Mouse (Mus musculus) kidney, postnatal 10 days (tissue): ENCODE results near the gene Clmp.
A peak's percentile ranks its signal among the peaks of the same experiment; 100 is the strongest.
"Not testable (repeated sequence)": the region's sequence is repeated elsewhere in the genome, so short reads cannot be mapped to it uniquely, and the experiment has no call there.

Experiments used
- DNase-seq: peaks from one replicate; pipeline ENCODE4 v3.0.0; 2021; ENCODE audit warnings: mixed read lengths

The Clmp gene

DNA sequence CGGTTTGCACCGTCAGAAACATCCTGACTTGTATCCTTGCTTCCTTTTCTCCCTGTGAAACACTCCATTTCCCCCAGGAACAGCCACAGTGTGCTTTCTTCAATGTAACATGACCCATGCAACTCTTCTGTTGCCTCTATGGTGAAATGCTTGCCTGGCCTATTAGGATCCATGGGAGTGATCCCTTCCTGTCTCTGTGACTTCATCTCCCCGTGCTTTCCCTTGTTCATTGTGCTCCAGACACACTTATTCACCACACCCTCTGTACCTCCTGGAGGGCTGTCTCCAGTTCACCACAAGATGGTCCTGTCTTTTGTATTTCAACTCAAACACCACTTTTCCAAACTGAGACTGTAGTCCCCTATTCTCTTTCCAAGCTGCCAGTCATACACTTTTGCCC lies 94.3 kb downstream of the Clmp start:
- DNase-seq = no peak

DNA sequence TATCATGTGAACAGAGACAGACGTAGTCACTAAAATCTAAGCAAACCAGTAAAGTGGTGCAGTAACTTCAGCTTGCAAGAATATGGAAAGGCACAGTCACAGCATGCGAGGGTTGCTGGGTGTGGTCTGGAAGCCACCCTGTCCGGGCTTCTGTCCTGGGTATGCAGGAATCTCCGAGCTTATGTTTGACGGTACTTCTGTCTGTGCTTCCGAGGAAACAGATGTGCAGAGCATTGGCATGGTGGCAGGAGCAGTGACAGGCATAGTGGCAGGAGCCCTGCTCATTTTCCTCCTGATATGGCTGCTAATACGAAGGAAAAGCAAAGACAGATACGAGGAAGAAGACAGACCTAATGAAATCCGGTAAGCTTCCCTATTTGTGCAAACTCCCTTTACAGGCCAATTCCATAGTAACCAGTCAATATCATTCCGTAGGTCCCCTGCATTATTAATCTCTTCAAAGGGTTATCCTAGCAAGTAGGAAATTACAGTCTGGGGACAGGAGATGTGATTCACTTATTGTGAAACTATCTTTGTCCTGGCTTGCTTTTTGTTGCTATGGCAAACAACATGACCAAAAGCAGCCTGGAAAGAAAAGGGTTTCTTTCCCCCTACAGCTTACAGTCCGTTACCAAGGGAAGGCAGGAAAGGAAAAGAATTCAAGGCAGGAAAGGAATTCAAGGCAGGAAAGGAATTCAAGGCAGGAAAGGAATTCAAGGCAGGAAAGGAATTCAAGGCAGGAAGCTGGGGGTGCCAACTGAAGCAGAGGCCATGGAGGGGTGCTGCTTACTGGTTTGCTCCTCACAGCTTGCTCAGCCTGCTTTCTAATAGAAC lies 95.3 kb downstream of the Clmp start:
- DNase-seq = peak; percentile 35

DNA sequence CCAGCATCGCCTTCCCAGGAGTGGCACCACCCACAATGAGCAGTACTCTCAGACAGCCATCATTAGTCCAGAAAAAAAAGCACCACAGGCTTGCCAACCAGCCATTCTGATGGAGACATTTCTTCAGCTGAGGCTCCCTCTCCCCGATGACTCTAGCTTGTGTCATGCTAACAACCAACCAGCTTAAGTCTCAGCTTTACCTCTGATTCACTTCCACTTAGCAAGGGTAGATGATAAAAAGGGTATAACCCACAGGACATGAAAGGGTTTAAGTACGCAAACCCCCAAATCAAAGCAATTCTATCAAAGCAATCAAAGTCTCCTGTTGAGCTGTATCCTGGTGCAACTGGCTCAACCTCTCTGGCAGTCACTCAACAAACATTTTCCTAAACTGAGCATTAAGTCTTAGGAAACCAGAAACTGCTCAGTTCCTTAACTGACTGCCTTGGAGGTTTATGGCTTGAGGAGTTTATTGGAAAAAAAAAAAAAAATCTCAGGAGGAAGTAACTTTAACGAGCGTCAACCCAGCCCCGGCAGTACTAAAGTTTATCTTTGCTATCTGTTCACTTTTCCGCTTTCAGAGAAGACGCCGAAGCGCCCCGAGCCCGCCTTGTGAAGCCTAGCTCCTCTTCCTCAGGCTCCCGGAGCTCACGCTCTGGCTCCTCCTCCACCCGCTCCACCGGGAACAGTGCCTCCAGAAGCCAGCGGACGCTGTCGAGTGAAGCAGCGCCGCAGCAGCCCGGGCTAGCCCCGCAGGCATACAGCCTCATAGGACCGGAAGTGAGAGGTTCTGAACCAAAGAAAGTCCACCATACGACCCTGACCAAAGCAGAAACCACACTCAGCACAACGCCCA lies 96.2 kb downstream of the Clmp start:
- peak; percentile 74 for DNase-seq

DNA sequence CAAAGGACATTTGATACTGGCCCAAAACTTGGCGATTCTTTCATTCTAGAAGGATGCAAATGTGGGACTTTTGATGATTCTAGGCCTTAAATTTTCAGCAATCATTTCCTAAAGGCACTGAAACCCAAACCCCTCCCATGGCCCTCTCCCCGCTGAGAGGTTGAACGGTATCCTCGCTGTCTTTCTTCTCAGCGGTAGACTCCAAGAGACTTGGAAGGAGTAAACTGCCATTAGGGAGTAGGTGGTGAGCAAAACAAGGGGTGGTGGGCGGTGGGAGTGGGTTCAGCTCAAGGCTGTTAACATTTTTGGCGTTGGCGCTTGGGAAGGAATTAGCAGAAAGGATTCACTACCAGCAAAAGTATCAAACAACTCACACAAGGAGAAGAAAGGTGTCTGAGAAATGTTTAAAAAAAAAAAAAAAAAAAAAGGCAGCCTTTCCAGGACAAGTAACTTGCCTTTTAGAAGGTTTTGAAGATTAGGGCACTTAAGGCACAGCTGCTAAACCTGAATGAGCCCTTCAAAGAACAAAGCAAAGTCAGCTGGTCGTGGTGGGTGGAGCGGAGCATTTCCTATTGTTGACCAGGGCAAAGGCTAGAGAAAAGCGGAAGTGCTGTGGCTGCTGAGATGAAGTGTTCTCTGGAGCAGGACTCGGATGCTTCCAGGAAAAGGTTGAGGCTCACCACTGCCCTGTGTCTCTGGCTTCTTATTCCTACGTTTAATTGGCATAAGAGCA lies 98.0 kb downstream of the Clmp start:
- peak; percentile 75 for DNase-seq

DNA sequence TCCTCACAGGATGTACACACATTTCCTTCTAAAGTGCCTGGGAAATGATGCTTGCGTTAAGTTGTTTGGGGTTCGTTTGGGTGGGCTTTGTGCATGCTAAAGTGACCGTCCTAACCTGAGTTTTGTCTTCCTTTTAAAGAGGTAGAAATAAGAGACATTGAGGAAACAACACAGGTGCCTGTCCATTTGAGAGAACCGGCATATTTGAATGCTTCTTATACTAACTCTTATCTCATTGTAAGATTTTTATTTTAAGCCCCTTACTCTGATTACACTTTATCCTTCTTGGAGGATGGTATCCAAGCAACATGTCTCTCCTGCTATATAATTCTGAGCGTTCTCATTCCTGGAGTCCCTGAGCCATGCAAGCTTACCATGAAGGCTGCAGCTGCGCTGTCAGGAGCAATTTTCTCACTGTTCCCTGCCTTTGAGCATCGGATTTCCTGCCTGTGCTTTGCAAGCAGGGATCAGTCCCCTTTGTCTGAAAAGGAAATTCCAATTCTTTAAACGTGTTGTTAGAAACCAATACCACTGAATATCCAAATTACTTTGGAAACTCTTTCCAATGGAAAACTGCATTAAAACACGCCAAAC lies 98.7 kb downstream of the Clmp start:
- no peak for DNase-seq

DNA sequence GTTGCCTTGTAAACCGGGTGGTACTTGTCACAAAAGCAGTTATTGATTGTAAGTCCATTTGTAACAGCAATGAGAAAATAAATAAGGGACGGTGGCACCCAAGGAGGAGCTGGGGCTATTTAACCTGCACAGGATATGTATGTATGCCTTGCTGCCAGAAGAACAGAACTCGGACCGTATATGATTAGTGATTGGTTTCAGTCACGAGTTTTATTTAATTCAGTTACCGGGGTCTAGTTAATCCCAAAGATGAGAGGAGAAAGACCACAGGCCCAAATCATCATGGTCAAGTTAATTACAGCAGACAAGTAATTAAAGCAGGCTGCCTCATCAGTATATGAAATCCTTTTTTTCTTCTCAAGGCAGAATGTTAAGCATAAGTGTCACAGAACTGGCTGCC lies 99.7 kb downstream of the Clmp start:
- DNase-seq = no peak

DNA sequence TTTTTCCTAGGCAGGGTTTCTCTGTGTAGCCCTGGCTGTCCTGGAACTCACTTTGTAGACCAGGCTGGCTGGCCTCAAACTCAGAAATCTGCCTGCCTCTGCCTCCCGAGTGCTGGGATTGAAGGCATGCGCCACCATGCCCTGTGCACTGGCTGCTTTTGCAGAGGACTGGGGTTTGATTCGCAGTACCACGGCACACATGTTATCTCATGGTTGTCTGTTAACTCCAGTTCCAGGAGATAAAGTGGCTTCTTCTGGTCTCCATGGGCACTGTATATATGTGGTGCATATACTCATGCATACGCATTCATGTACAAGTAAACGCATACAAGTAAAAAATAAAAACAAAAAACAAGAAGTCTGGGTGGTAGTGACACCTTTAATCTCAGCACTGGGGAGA lies 101.1 kb downstream of the Clmp start:
- not testable (repeated sequence) for DNase-seq

DNA sequence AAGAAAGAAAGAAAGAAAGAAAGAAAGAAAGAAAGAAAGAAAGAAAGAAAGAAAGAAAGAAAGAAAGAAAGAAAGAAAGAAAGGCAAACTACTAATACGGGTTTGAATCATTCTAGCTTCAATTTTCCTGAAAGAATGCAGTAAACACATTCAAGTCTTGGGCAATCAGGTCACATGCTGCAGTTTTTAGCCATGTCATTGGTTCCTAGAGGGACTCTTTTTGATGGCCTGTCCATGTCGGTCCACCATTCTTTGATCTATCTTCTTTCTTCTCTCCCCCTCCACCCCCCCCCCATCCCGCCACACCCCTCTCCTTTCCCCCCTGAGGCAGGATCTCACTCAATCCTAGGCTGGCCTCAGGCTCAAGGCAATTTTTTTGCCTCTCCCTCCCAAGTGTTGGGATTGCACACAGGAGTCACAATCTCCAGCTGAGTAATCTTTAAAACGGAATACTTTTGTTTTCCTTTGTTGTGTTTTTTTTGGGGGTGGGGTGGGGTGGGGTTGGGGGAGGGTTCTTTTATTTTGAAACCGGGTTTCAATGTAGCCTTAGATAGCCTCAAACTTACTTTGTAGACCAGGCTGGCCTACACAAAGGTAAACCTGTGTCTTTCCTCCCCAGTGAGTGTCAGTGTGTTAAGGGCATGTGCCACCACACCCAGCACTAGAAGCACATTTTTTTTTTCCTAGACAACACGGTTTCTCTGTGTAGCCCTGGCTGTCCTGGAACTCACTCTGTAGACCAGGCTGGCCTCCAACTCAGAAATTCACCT lies 106.3 kb downstream of the Clmp start:
- no peak for DNase-seq

DNA sequence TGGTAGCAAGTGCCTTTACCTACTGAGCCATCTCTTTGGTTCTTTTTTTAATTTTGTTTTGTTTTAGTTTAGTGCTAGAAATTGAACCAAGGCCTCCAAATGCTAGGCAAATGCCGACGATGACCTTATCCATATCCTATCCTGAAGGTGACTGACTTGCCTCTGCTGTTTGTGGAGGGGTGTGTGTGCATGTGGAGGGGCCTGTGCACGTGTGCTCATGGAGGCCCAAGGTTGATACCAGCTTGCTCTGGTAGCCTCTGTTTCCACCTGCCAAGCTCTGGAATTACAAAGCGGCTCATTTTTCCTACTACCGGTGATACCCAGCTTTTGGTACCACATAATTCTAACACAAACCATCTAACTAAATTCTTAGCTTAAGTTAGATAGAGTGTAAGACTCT lies 107.8 kb downstream of the Clmp start:
- no peak for DNase-seq

DNA sequence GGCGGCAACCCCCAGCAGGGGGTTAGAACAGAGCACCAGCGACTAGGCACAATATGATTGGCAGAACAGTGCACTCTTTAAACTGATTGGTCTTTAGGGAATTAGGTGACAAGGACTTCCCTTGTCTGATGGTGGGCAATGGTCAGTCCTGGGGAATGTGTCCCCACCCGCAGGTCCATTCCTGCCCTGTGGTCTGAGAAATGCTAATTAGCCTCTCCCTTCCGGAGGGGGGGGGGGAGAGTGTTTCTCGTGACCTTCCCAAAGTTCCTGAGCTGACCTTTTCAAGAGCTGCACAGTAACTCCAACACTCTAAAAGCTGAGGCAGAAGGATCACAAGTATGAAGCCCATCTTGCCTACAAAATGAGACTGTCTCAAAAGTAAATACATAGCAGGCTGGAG lies 108.5 kb downstream of the Clmp start:
- no peak for DNase-seq

DNA sequence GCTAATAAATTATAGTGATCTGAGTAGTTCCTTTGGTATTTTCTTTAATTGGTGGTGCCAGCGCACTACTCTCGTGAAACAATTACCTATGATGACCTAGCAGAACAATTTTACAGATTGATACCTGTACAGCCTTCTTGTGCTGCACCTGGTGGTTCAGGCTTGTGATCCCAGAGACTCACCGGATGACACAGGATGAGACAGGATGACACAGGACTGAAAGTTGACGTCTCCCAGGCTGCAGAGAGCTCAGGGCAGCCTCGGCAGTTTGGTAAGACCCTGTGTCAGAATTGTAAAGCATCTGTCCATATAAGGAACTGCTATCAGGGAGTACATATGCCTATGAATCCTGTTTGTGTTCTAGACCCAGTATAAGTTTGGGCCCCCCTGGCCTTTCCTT lies 109.2 kb downstream of the Clmp start:
- DNase-seq = no peak

DNA sequence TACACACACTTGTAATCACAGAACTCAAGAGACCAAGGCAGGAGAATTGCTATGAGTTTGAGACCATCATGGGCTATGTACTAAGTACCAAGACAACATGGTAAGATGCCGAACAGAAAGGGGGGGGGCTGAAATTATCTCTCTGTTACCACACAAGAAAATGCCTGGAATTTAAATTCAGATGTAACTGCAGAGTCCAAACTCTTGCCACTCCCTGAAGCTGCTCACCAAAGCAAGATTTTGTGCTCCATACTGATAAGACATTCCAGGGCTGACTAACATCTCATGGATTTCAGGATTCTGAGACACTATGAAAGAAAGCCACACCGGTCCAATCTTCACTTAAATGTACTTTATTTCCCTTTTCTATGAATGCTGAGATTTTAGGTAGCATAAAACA lies 109.8 kb downstream of the Clmp start:
- DNase-seq = no peak

DNA sequence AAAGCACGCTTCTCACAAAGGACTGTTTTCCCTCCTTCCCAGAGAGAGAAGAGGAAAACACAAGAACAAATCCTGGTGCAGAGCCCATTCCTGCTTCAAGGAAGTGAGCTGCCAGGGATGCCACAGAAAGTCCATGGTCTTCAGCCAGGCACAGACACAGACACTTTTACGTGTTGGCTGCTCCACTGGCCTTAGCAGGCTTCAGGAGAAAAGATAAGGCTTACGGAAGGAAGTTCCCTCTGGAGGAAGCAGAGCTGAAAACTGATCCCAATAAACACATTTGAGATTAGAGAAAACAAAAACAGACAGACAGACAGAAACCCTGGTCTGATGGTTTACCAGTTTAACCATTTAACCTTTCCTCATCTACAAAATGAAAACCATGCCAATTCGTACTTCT lies 110.3 kb downstream of the Clmp start:
- no peak for DNase-seq

DNA sequence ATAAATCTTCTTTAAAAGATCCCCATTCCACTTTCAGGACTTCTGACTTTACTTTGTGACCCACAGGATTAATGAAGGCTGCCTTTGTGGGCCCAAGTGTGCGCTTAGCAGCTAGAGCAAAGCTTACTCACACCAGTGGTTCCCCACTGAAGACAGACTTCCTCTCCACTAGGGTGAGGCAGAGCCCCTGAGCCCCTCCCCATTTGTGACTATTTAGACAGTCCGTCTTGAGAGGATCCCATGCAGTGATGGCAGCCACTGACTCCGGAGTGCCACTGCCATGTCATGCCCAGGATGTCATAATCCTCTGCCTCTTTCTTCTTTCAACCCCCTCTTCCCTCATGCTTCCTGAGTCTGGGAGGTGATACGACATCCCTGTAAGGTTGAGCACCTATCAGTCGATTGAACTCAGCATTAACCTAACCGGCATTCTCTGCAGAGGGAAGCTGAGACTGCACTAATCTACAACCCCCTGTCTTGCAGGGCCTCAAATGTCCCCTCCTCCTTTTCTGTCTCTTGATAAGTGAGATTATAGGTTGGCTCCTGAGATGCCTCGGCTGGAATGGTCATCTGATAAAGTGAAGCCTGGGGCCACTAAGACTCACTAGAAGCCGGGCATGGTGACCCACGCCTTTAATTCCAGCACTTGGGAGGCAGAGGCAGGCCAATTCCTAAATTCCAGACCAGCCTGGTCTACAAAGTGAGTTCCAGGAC lies 112.6 kb downstream of the Clmp start:
- DNase-seq = no peak

DNA sequence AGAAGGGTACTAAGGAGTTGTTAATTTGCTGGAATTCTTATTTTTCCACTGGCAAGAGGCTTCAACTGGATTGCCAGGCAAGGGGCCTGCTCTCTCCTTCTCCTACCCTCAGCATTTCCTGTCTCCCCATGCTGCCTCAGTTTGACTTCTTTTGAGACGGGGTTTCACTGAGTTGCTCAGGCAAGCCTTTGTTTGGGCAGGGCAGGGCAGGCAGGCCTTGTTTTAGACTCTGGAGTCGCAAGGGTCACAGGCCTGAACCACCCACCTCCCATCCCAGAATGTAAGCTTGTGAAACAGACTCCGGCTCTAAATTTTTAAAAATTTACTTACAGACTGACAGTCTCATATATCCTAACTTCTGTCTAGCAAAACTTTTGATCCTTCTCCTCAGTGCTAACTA lies 113.3 kb downstream of the Clmp start:
- peak; percentile 21 for DNase-seq

DNA sequence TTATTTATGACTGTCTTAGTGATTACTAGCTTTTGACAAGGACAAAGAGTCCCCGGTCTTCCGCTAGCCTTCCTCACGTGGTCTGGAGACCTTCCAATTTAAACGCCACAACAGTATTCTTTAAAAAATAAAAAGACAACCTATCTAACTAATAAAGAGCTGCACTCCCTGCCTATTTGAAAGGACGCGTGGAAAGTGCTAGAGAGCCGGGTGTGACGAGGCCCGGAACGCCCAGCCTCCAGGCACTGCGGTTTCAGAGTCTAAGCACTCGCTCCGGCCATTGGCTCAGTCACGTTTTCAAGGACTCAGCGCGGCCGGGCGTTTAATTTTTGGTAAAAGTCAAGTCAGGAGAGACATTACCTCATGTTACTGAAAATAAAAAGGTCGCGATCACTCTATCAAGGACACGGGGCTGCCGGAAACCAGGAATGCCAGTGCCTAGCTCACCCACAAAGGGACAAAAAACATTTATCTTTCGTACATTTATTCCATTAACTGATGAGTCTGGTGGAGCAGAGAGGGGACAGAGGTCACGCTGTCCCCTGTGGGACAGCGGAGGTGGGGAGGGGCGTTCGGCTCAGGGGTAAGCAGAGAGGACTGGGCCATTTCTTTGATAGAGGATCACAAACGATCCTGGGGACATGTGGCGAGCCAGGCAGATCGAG lies 114.2 kb downstream of the Clmp start:
- peak; percentile 87 for DNase-seq

DNA sequence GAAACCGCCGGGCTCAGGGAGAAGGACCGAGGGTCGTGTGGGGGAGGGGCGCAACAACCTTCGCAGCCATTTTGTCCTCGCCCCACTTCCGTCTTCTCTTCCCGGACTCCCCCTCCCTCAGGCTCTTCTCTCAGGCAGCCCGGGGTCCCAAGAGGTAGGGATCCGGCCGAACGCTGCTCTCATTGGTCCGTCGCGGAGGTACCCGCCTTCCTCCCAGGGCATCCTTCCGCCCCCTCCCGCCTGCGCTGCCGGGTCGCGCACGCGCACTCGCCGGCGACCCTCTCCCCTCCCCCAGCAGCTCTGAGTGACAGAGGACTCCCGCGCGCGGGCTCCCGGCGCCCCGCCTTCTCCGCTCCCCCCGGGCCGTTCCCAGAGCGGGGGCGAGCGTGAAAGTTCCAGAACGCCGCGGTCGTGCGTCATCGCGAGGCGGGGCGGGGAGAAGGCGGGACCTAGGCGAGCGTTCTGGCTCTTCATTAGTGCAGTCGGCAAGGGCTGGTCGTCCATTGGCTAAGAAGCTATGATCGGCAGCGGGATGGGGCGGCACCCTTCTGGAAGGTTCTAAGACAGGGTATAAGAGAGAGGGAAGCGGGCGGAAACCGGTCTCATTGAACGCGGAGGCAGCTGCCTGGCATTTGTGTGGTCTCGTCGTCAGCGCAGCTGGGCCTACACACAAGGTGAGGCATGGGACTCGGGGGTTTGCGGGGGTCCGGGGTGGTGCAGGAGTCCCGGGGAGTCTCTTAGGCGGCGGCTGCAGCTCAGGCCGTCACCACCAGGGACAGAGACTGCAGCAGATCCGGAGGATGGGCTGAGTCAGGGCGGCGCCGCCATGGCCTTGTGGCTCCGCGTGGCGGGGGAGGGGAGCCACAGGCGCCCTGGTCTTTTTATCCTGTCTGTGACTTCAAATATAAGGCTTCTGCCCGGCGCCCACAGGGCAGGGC lies 115.2 kb downstream of the Clmp start, which contains the start of gene Hspa8:
Gene Hspa8 (plus strand): TSS at position 310 of the 938 bp plus-strand sequence.
- peak; percentile 100 for DNase-seq

DNA sequence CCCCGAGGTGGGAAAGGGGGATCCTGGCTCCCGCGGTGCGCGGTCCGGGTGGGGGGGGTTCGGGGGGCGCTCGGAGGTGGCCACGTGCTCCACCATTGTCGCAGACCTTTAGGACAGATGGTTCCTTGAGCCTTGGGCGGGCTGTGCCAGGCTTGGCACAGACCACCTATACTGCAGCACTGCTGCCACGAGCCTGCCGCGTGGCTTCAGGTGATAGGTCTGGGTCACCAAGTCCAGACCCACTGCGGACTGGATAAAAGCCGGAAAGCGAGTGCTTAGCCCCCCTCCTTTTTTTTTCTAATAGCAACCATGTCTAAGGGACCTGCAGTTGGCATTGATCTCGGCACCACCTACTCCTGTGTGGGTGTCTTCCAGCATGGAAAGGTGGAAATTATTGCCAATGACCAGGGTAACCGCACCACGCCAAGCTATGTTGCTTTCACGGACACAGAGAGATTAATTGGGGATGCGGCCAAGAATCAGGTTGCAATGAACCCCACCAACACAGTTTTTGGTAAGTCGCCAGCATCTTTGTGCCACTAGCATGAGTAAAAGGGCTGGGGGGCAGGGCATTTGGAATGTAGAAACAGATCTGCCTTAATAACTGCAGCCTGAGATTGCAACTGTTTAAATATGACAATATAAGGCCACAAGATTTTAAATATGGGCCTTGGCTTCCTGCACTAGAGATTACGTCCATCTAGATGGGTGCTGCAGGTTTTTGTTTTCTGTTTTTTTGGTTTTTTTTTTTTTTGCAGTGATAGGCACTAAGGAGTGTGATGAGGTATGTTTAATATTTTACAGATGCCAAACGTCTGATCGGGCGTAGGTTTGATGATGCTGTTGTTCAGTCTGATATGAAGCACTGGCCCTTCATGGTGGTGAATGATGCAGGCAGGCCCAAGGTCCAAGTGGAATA lies 116.1 kb downstream of the Clmp start:
- peak; percentile 58 for DNase-seq

DNA sequence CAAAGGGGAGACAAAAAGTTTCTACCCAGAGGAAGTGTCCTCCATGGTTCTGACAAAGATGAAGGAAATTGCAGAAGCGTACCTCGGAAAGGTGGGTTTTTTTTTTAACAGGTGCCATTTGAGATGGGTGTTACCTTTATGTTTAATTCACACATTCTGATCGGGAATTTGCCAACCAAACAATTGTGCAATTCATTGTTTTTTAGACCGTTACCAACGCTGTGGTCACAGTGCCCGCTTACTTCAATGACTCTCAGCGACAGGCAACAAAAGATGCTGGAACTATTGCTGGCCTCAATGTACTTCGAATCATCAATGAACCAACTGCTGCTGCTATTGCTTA lies 116.7 kb downstream of the Clmp start:
- DNase-seq = not testable (repeated sequence)
